ENCODE assay signal across 8 mouse cellular contexts in genomic region chr3:60472681-60473177, GRCm38 (mm10). TPM values are rescaled to one million over a fixed set of nuclear protein-coding genes. Genes with fewer than 3 reads are reported as not detected.
DNase-seq lines count a peak whose midpoint lies in the region; ATAC-seq and TF ChIP-seq lines count a peak whose summit lies in the region.

TSS of gene Mbnl1 (plus strand) at chr3:60472830.

- WGBS in limb, embryonic 10.5 days, result 72% methylated on average over 5 of the region's 5 CpGs

- H3K36me3 ChIP-seq in ES-E14 (ENCODE audit: control insufficient read depth, insufficient read depth, low read length, poor library complexity, severe bottlenecking), result no peaks in the 10 kb centered on the region
- H3K36me3 ChIP-seq in limb, embryonic 10.5 days, result no peaks in the 10 kb centered on the region

- intact Hi-C loops in heart, postnatal 10 days (cut with DNase I), result no loop called here

- no peaks in the 10 kb centered on the region for H3K4me1 ChIP-seq in ES-E14 (ENCODE audit: control insufficient read depth in 2 of 2, insufficient read depth in 2 of 2, low read length in 2 of 2, poor library complexity in 1 of 2)
- no peaks in the 10 kb centered on the region for H3K4me1 ChIP-seq in limb, embryonic 10.5 days

- no peaks in the 10 kb centered on the region for H3K27me3 ChIP-seq in limb, embryonic 10.5 days (ENCODE audit: low read depth, poor library complexity, severe bottlenecking)

- in situ Hi-C loops in ES-E14 (cut with MboI; ENCODE audit: low sequenced_read_pairs in 2 of 2, unreplicated experiment in 2 of 2), result no loop called here

- H3K27ac ChIP-seq in ES-E14 (ENCODE audit: insufficient read depth, low read depth, low read length, poor library complexity, severe bottlenecking), result no peak within 1 kb of the TSS
- H3K27ac ChIP-seq in limb, embryonic 10.5 days, result no peak within 1 kb of the TSS

- peak; percentile 34; the same call in 1 of the 2 replicates for ATAC-seq in erythroblast, adult 5-6 weeks (replicated peaks; ENCODE audit: low FRiP score, poor library complexity, severe bottlenecking)

- peak; percentile 61 to 68 for DNase-seq in B cell, adult 2 months
- DNase-seq in ES-E14 (ENCODE audit: low read depth, low spot score), result no peak
- no peak for DNase-seq in heart, postnatal 10 days
- no peak for DNase-seq in limb, embryonic 10.5 days (ENCODE audit: low spot score)
- DNase-seq in naive thymus-derived CD4-positive, alpha-beta T cell, adult 2 months (ENCODE audit: low read depth), result peak; percentile 70
- no peak for DNase-seq in right cerebral cortex, postnatal 25 days
- no peak for DNase-seq in frontal cortex, postnatal 36 days (ENCODE audit: low spot score in 2 of 2)

- no peak within 1 kb of the TSS for H3K9ac ChIP-seq in ES-E14 (ENCODE audit: insufficient read depth, low read depth, low read length, poor library complexity, severe bottlenecking)

- no peaks in the 10 kb centered on the region for H3K9me3 ChIP-seq in ES-E14 (ENCODE audit: control insufficient read depth, insufficient read depth, low read depth, low read length)
- H3K9me3 ChIP-seq in limb, embryonic 10.5 days (replicated peaks), result no peaks in the 10 kb centered on the region

- H3K4me3 ChIP-seq in ES-E14 (ENCODE audit: insufficient read depth in 1 of 2, low read depth in 1 of 2, low read length in 2 of 2, poor library complexity in 1 of 2, severe bottlenecking in 1 of 2), result no peak within 1 kb of the TSS
- H3K4me3 ChIP-seq in limb, embryonic 10.5 days, result no peak within 1 kb of the TSS

TF ChIP-seq in ES-E14, 5 proteins besides CTCF, POLR2A, EP300 and RAD21:
- TF ChIP-seq HCFC1 (IDR thresholded peaks at IDR 0.05; ENCODE audit: borderline replicate concordance, insufficient read depth, low read length) (no peak), CHD2 (IDR thresholded peaks at IDR 0.05; ENCODE audit: low read depth, low read length) (no peak), ZNF384 (IDR thresholded peaks at IDR 0.05; ENCODE audit: low read depth, low read length) (no peak)

RNA-seq across cellular contexts. Expression of gene Mbnl1, which starts in this region (rescaled TPM):
- total RNA-seq in ES-E14 (2012; rRNA removed), result 19.9 and 27.0 TPM in 2 replicates
- total RNA-seq in erythroblast, adult 5-6 weeks (2015; ENCODE audit: low replicate concordance), result 251 and 271 TPM in 2 replicates
- 225 and 231 TPM in 2 replicates for total RNA-seq in erythroblast, adult 5-6 weeks (2017; ENCODE audit: low replicate concordance)
- 100 to 1,000 TPM; 185 to 187 TPM for total RNA-seq in heart, postnatal 10 days (2021)
- 51.2 and 53.1 TPM in 2 replicates for polyA plus RNA-seq in limb, embryonic 10.5 days (2016; fragmentation: Nextera tagmentation; extraction: Ambion mirVana)

Comparison
In these comparisons a context has a peak if more than half of its experiments do, and no peak if none do; other contexts are left out.
1. DNase-seq: peak in B cell, adult 2 months (2 of 2) and naive thymus-derived CD4-positive, alpha-beta T cell, adult 2 months (single experiment); none in ES-E14 (single experiment), heart, postnatal 10 days (0 of 2), limb, embryonic 10.5 days (single experiment), right cerebral cortex, postnatal 25 days (single experiment) and frontal cortex, postnatal 36 days (0 of 2).